In genomic region chr19:53404837-53405356, GRCm38 (mm10) we compare ENCODE assay signal across 20 mouse cellular contexts. TPM values are rescaled to one million over a fixed set of nuclear protein-coding genes. Genes with fewer than 3 reads are reported as not detected.
DNase-seq lines count a peak whose midpoint lies in the region; ATAC-seq and TF ChIP-seq lines count a peak whose summit lies in the region.
"Had no signal": no experiment of that assay in that cellular context is flagged by ENCODE, and none has a peak within 500 bp of the region (broad histone marks: within the 10 kb centered on the region; RNA-seq: fewer than 3 reads in every experiment).

No protein-coding gene starts in this region.

- no peak overlapping the region for H3K9ac ChIP-seq in midbrain, embryonic 14.5 days (replicated peaks; ENCODE audit: low read length)
- H3K9ac ChIP-seq in midbrain, embryonic 15.5 days = no peak overlapping the region
- H3K9ac ChIP-seq: limb, embryonic 13.5 days; liver, postnatal 0 days; neural tube, embryonic 12.5 days had no signal

- H3K27ac ChIP-seq in midbrain, embryonic 14.5 days (replicated peaks; ENCODE audit: low read depth, low read length) = no peak overlapping the region
- no peak overlapping the region for H3K27ac ChIP-seq in midbrain, embryonic 15.5 days
- H3K27ac ChIP-seq: limb, embryonic 13.5 days; macrophage; neural tube, embryonic 12.5 days; stomach, postnatal 0 days had no signal

- ATAC-seq in midbrain, embryonic 14.5 days (ENCODE audit: low FRiP score, low TSS enrichment) = no peak
- ATAC-seq in midbrain, embryonic 15.5 days (replicated peaks) = no peak
- ATAC-seq: midbrain, embryonic 16.5 days had no signal

- no peak overlapping the region for H3K4me2 ChIP-seq in midbrain, embryonic 14.5 days (ENCODE audit: low read length)
- no peak overlapping the region for H3K4me2 ChIP-seq in midbrain, embryonic 15.5 days
- H3K4me2 ChIP-seq: limb, embryonic 13.5 days; neural tube, embryonic 12.5 days had no signal

- H3K4me3 ChIP-seq in midbrain, embryonic 14.5 days (replicated peaks; ENCODE audit: low read depth, low read length) = no peak overlapping the region
- H3K4me3 ChIP-seq in midbrain, embryonic 15.5 days = no peak overlapping the region
- H3K4me3 ChIP-seq: limb, embryonic 13.5 days; neural tube, embryonic 12.5 days had no signal

- H3K36me3 ChIP-seq in midbrain, embryonic 14.5 days (ENCODE audit: control insufficient read depth, insufficient read depth, low read length) = no peaks in the 10 kb centered on the region
- no peaks in the 10 kb centered on the region for H3K36me3 ChIP-seq in midbrain, embryonic 15.5 days (replicated peaks)
- H3K36me3 ChIP-seq: limb, embryonic 13.5 days; neural tube, embryonic 12.5 days had no signal

- H3K4me1 ChIP-seq in midbrain, embryonic 14.5 days (ENCODE audit: control insufficient read depth, insufficient read depth, low read length) = no peaks in the 10 kb centered on the region
- H3K4me1 ChIP-seq in midbrain, embryonic 15.5 days = no peaks in the 10 kb centered on the region
- H3K4me1 ChIP-seq: neural tube, embryonic 12.5 days had no signal

- TF ChIP-seq CTCF in brain, embryonic 14.5 days (IDR thresholded peaks at IDR 0.05; ENCODE audit: borderline replicate concordance, extremely low read depth, insufficient read depth, insufficient read length) = no peak

- peak; percentile 78 to 91 for DNase-seq in adrenal gland, adult (ENCODE audit: inconsistent age in 2 of 2, low spot score in 1 of 2)
- DNase-seq in adrenal gland, postnatal 4 days (ENCODE audit: low spot score in 2 of 2) = no peak
- peak; percentile 39 for DNase-seq in midbrain, embryonic 14.5 days
- peak; percentile 63 for DNase-seq in brain, embryonic 14.5 days (ENCODE audit: low read depth)
- DNase-seq in cerebellum, postnatal 14 days = peak; percentile 96 to 98
- DNase-seq in liver = no peak
- no peak for DNase-seq in layer of hippocampus, postnatal 36 days
- DNase-seq: heart, postnatal 14 days; kidney, postnatal 36 days; liver, postnatal 0 days; thymus, postnatal 4 days had no signal

- H3K27me3 ChIP-seq in midbrain, embryonic 14.5 days (ENCODE audit: control insufficient read depth, insufficient read depth, low read length) = no peaks in the 10 kb centered on the region
- no peaks in the 10 kb centered on the region for H3K27me3 ChIP-seq in midbrain, embryonic 15.5 days (replicated peaks)
- H3K27me3 ChIP-seq: limb, embryonic 13.5 days; neural tube, embryonic 12.5 days had no signal

- no peak for TF ChIP-seq POLR2A in brain, embryonic 14.5 days (IDR thresholded peaks at IDR 0.05; ENCODE audit: borderline replicate concordance, extremely low read depth, insufficient read depth, insufficient read length, poor library complexity, severe bottlenecking)

- WGBS in midbrain, embryonic 14.5 days = 71% methylated on average over 18 of the region's 18 CpGs
- WGBS in midbrain, embryonic 15.5 days = 65% methylated on average over 18 of the region's 18 CpGs

- H3K9me3 ChIP-seq in midbrain, embryonic 14.5 days (ENCODE audit: control insufficient read depth, low read length) = no peaks in the 10 kb centered on the region
- H3K9me3 ChIP-seq in midbrain, embryonic 15.5 days = no peaks in the 10 kb centered on the region
- H3K9me3 ChIP-seq: limb, embryonic 13.5 days; neural tube, embryonic 12.5 days had no signal

RNA-seq across cellular contexts. Expression of gene Smndc1, which starts 14.5 kb away (rescaled TPM):
- total RNA-seq in adrenal gland, postnatal 4 days (2021) = 10 to 100 TPM; 49.1 to 52.1 TPM
- 37.2 and 42.0 TPM in 2 replicates for polyA plus RNA-seq in midbrain, embryonic 14.5 days (2014; fragmentation: Nextera tagmentation; extraction: Ambion mirVana)
- 31.9 and 32.4 TPM in 2 replicates for polyA plus RNA-seq in midbrain, embryonic 15.5 days (2015; fragmentation: Nextera tagmentation; extraction: Ambion mirVana)
- polyA plus RNA-seq in brain, embryonic 14.5 days (2012; rRNA removed) = 21.6 and 27.3 TPM in 2 replicates
- total RNA-seq in layer of hippocampus, postnatal 36 days (2021) = 10 to 100 TPM; 39.6 to 40.2 TPM

RNA-seq across cellular contexts. Expression of gene Gm10197, which starts 33.3 kb away (rescaled TPM):
- not detected for total RNA-seq in adrenal gland, postnatal 4 days (2021)
- 4.4 TPM in 1 of 2 replicates, not detected in the other for polyA plus RNA-seq in midbrain, embryonic 14.5 days (2014; fragmentation: Nextera tagmentation; extraction: Ambion mirVana)
- polyA plus RNA-seq in midbrain, embryonic 15.5 days (2015; fragmentation: Nextera tagmentation; extraction: Ambion mirVana) = 7.7 TPM in 1 of 2 replicates, not detected in the other
- not detected in 2 replicates for polyA plus RNA-seq in brain, embryonic 14.5 days (2012; rRNA removed)
- total RNA-seq in layer of hippocampus, postnatal 36 days (2021) = not detected
- total RNA-seq: heart, adult 8-10 months; heart, postnatal 14 days; left cerebral cortex, adult 18-20 months had no signal
- polyA plus RNA-seq: intestine, postnatal 0 days; limb, embryonic 13.5 days; liver, postnatal 0 days; macrophage; midbrain, embryonic 16.5 days; neural tube, embryonic 12.5 days; stomach, postnatal 0 days had no signal

Comparison
In these comparisons a context has a peak if more than half of its experiments do, and no peak if none do; other contexts are left out.
1. DNase-seq: peak in adrenal gland, adult (2 of 2), midbrain, embryonic 14.5 days (single experiment), brain, embryonic 14.5 days (single experiment) and cerebellum, postnatal 14 days (2 of 2); none in adrenal gland, postnatal 4 days (0 of 2), liver (single experiment) and layer of hippocampus, postnatal 36 days (0 of 2).